Mouse (Mus musculus): ENCODE results near the gene Pde4dip. TPM values are rescaled to one million over a fixed set of nuclear protein-coding genes. Genes with fewer than 3 reads are reported as not detected.

Pde4dip gene
- total RNA-seq, 2 experiments from 2014 or later = 1,278 to 1,422 TPM

- no peak for DNase-seq
Observed at GRCm38 (mm10) chr3:97801178-97801699, 87.3 kb downstream of the Pde4dip start.

GRCm38 (mm10) chr3:97800657-97801056 lies 87.8 kb downstream of the Pde4dip start:
- DNase-seq = no peak

- DNase-seq = no peak
Observed at GRCm38 (mm10) chr3:97800004-97800403, 88.5 kb downstream of the Pde4dip start.

GRCm38 (mm10) chr3:97799267-97799666 lies 89.2 kb downstream of the Pde4dip start:
- no peak for DNase-seq

GRCm38 (mm10) chr3:97797371-97797770 lies 91.1 kb downstream of the Pde4dip start:
- no peak for DNase-seq

GRCm38 (mm10) chr3:97793995-97794394 lies 94.5 kb downstream of the Pde4dip start:
- no peak for DNase-seq

- no peak for DNase-seq
Observed at GRCm38 (mm10) chr3:97790150-97790549, 98.4 kb downstream of the Pde4dip start.

GRCm38 (mm10) chr3:97789317-97789716 lies 99.2 kb downstream of the Pde4dip start:
- no peak for DNase-seq

GRCm38 (mm10) chr3:97776195-97776594 lies 112.3 kb downstream of the Pde4dip start:
- DNase-seq = no peak

GRCm38 (mm10) chr3:97775742-97776141 lies 112.8 kb downstream of the Pde4dip start:
- DNase-seq = no peak

GRCm38 (mm10) chr3:97774861-97775260 lies 113.6 kb downstream of the Pde4dip start:
- no peak for DNase-seq

GRCm38 (mm10) chr3:97767771-97768762 lies 120.4 kb downstream of the Pde4dip start:
- DNase-seq = peak; percentile 87

GRCm38 (mm10) chr3:97767041-97767770 lies 121.3 kb downstream of the Pde4dip start:
- no peak for DNase-seq

- DNase-seq = no peak
Observed at GRCm38 (mm10) chr3:97766459-97766858, 122.0 kb downstream of the Pde4dip start.

- DNase-seq = no peak
Observed at GRCm38 (mm10) chr3:97764152-97764551, 124.4 kb downstream of the Pde4dip start.

GRCm38 (mm10) chr3:97761951-97762350 lies 126.6 kb downstream of the Pde4dip start:
- no peak for DNase-seq

GRCm38 (mm10) chr3:97761168-97761567 lies 127.3 kb downstream of the Pde4dip start:
- DNase-seq = no peak

GRCm38 (mm10) chr3:97759846-97760245 lies 128.7 kb downstream of the Pde4dip start:
- DNase-seq = no peak

- DNase-seq = no peak
Observed at GRCm38 (mm10) chr3:97757501-97757900, 131.0 kb downstream of the Pde4dip start.

- no peak for DNase-seq
Observed at GRCm38 (mm10) chr3:97756283-97757074, 132.0 kb downstream of the Pde4dip start.

- no peak for DNase-seq
Observed at GRCm38 (mm10) chr3:97755411-97755810, 133.1 kb downstream of the Pde4dip start.

GRCm38 (mm10) chr3:97752901-97753300 lies 135.6 kb downstream of the Pde4dip start:
- no peak for DNase-seq

All from gastrocnemius, postnatal 10 days (tissue).